Mouse (Mus musculus) limb, embryonic 15.5 days (tissue): ENCODE measurements around the gene D330045A20Rik. TPM values are rescaled to one million over a fixed set of nuclear protein-coding genes. Genes with fewer than 3 reads are reported as not detected.
"Not testable (repeated sequence)": the region's sequence is repeated elsewhere in the genome, so short reads cannot be mapped to it uniquely, and the experiment has no call there.

Source experiments
- ATAC-seq: fragments of 200-750 bp; cut with Nextera tagmentation; 2 replicates; pipeline ENCODE4 v1.8.0; 2017; ENCODE audit warnings: low read depth, moderate TSS enrichment; ENCODE audit not compliant: insufficient number of reproducible peaks, low FRiP score, low TSS enrichment
- H3K27ac ChIP-seq: fragments of 300-500 bp; sonication (generic); 2 replicates; pipeline ENCODE4 v1.5.1; 2015; ENCODE audit warnings: moderate library complexity, mild to moderate bottlenecking, inconsistent platforms
- H3K27me3 ChIP-seq: fragments of 300-500 bp; sonication (generic); 2 replicates; pipeline ENCODE4 v1.6.1; 2015; ENCODE audit warnings: inconsistent platforms
- H3K36me3 ChIP-seq: fragments of 300-500 bp; sonication (generic); 2 replicates; pipeline ENCODE4 v1.6.1; 2015; ENCODE audit warnings: inconsistent platforms
- H3K4me1 ChIP-seq: fragments of 300-500 bp; sonication (generic); 2 replicates; pipeline ENCODE4 v1.6.1; 2015; ENCODE audit warnings: inconsistent platforms
- H3K4me2 ChIP-seq: fragments of 300-500 bp; sonication (generic); 2 replicates; pipeline ENCODE4 v1.6.1; 2015; ENCODE audit warnings: mild to moderate bottlenecking, inconsistent platforms
- H3K4me3 ChIP-seq: fragments of 300-500 bp; sonication (generic); 2 replicates; pipeline ENCODE4 v1.5.1; 2015; ENCODE audit warnings: mild to moderate bottlenecking, inconsistent platforms
- H3K9ac ChIP-seq: fragments of 300-500 bp; sonication (generic); 2 replicates; pipeline ENCODE4 v1.6.1; 2015; ENCODE audit warnings: inconsistent platforms
- H3K9me3 ChIP-seq: fragments of 300-500 bp; sonication (generic); 2 replicates; pipeline ENCODE4 v1.6.1; 2016; ENCODE audit warnings: inconsistent platforms
- WGBS: fragments of 180-500 bp; shearing (Covaris S2); methylation state at CpG from one replicate; pipeline ENCODE4 v1.1.7; 2015; 5-methylcytosine and 5-hydroxymethylcytosine counted together
- polyA plus RNA-seq: library from polyadenylated mRNA; unstranded; fragments of >200 nt; fragmentation: Nextera tagmentation; extraction: Ambion mirVana; gene quantifications from 2 replicates; pipeline ENCODE4 v1.2.1, GENCODE M21; 2015

The D330045A20Rik gene
- polyA plus RNA-seq = 1.0 and 1.4 TPM in 2 replicates

DNA sequence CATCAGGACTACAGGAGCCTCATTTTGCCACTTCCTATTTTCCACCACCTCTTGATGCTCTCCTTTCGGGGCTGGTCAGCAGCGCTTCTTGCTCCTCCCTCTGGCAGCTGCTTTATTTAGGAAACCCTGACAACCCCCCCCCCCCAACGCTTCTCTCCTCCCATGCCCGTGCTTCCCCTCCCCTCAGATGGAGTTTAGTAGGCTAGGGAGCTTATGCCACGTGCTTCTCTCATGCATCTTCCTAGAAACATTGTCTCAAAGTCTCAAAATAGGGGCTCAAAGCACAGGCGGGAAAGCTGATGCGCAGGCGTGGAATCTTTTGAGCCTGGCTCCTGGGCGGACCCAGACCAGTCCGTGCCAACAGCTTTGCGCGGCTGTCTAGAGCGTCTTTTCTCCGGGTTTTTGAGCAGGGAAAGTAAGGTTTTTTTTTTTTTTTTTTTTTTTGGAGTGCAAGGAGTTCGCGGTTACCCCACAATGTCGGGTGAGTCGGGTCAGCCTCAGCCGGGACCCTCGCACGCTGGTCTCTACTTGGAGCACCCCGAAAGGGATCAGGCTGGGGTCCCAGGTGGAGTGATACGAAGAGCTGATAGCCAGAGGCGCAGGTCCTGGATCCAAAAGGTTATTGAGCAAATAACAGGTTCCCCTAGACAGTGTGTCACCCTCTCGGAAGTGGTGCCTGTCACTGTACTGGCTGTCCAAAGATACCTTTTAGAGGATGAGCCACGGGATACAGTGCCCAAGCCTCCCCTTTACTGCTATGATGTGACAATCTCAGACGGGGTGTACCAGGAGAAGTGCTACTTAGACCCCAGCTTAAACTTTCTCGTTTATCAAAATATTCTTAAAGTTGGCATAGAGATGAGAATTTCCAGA lies at the start of gene D330045A20Rik:
TSS of gene D330045A20Rik (plus strand) at position 346 of the 873 bp plus-strand sequence.
- Histone ChIP-seq H3K4me2 (peak within 1 kb of the TSS; percentile 49), H3K9ac (no peak within 1 kb of the TSS), H3K36me3 (no peaks in the 10 kb centered on the region), H3K9me3 (no peaks in the 10 kb centered on the region), H3K27ac (no peak within 1 kb of the TSS), H3K4me3 (peak within 1 kb of the TSS; percentile 33), H3K4me1 (no peaks in the 10 kb centered on the region), H3K27me3 (peaks cover 14% of the 10 kb centered on the region)
- peak; percentile 30; the same call in 1 of the 2 replicates for ATAC-seq
- 30% methylated on average over 28 of the region's 28 CpGs for WGBS

DNA sequence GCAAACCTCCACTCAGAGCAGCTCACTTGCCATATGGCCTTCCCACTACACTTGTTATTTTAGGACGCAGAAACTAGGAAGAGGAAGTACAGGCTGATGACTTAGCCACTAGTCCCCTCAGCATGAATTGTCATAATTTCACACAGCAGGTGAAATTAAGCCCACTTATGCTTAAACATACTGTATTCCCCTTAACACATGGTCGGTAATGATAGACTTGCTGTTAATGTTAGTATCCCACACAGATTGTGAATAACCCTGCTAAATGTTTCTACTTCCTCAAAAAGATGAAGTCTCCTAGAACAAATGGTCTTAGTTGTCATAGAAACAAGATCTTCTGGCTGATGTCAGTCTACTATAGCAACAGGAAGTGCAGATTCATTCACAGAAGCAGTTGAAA lies 47.6 kb upstream of the D330045A20Rik start:
- Histone ChIP-seq H3K4me1 (no peaks in the 10 kb centered on the region), H3K4me3 (no peak overlapping the region), H3K4me2 (no peak overlapping the region), H3K36me3 (no peaks in the 10 kb centered on the region), H3K9me3 (no peaks in the 10 kb centered on the region), H3K27me3 (peaks cover 10% of the 10 kb centered on the region; the same call in 1 of the 2 replicates), H3K9ac (no peak overlapping the region), H3K27ac (no peak overlapping the region)
- 67% methylated on average over 2 of the region's 2 CpGs for WGBS
- ATAC-seq = no peak

- ATAC-seq = no peak
- H3K9me3 ChIP-seq = no peaks in the 10 kb centered on the region
- WGBS = 56% methylated on average over 2 of the region's 2 CpGs
- no peak overlapping the region for H3K9ac ChIP-seq
- H3K27me3 ChIP-seq = peaks cover 8% of the 10 kb centered on the region; the same call in 1 of the 2 replicates
- H3K4me2 ChIP-seq = no peak overlapping the region
- H3K36me3 ChIP-seq = no peaks in the 10 kb centered on the region
- H3K27ac ChIP-seq = no peak overlapping the region
- H3K4me3 ChIP-seq = no peak overlapping the region
- H3K4me1 ChIP-seq = no peaks in the 10 kb centered on the region
Observed at GRCm38 (mm10) chrX:139435202-139435601, 45.0 kb upstream of the D330045A20Rik start.

GRCm38 (mm10) chrX:139441057-139441456 lies 39.1 kb upstream of the D330045A20Rik start:
- 94% methylated on average over 22 of the region's 22 CpGs for WGBS
- not testable (repeated sequence) for H3K4me3 ChIP-seq, H3K27ac ChIP-seq, H3K27me3 ChIP-seq, H3K4me2 ChIP-seq, ATAC-seq, H3K9ac ChIP-seq, H3K4me1 ChIP-seq, H3K36me3 ChIP-seq, H3K9me3 ChIP-seq

DNA sequence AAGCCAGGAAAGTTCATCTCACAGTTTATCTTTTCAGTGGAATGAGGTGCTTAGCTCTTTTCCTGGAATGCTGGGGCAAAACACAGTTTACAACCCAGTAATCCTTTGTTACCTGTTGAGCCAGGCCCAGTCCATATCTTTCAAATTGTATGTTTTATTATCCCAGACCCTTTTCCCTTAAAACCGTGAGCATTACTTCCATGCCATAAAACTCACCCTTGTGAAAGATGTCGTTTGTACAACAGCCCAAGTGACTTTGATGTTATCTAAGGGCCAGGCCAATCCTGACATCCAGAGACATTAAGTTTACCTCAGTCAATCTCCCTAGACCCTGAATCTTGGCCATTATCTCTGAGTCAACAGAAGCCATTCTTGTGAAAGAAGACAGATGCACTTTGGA lies 23.4 kb upstream of the D330045A20Rik start:
- Histone ChIP-seq H3K27ac (no peak overlapping the region), H3K9me3 (no peaks in the 10 kb centered on the region), H3K36me3 (no peaks in the 10 kb centered on the region), H3K27me3 (no peaks in the 10 kb centered on the region), H3K9ac (no peak overlapping the region), H3K4me2 (no peak overlapping the region), H3K4me3 (no peak overlapping the region), H3K4me1 (no peaks in the 10 kb centered on the region)
- no peak for ATAC-seq
- WGBS = 28% methylated on average over 2 of the region's 2 CpGs

DNA sequence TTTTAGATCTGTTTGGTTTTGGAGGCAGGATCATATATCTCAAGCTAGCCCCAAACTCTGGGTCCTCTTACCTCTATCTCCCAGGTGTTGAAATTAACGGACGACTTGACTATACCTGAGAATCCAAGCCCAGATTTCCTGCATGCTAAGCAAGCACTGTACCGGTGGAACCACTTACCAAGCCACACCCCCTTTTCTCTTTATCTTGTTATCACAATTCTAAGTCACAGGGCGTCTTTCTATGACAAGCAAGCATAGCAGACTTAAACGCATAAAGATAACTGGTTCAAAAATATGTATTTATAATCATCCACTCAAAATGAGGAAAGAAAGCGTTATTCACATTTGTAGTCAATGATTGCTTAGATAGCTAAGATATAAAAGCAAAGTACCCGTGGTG lies 1.9 kb downstream of the D330045A20Rik start:
- ATAC-seq = no peak
- no peak overlapping the region for H3K9ac ChIP-seq
- no peaks in the 10 kb centered on the region for H3K9me3 ChIP-seq
- 63% methylated on average over 7 of the region's 7 CpGs for WGBS
- H3K4me2 ChIP-seq = no peak overlapping the region
- H3K27me3 ChIP-seq = peaks cover 14% of the 10 kb centered on the region
- H3K36me3 ChIP-seq = no peaks in the 10 kb centered on the region
- H3K4me3 ChIP-seq = no peak overlapping the region
- H3K4me1 ChIP-seq = no peaks in the 10 kb centered on the region
- H3K27ac ChIP-seq = no peak overlapping the region

GRCm38 (mm10) chrX:139484974-139485373 lies 4.8 kb downstream of the D330045A20Rik start:
- H3K9me3 ChIP-seq = no peaks in the 10 kb centered on the region
- no peak overlapping the region for H3K27ac ChIP-seq
- no peaks in the 10 kb centered on the region for H3K4me1 ChIP-seq
- peaks cover 13% of the 10 kb centered on the region for H3K27me3 ChIP-seq
- WGBS = 85% methylated on average over 1 of the region's 1 CpGs
- no peak overlapping the region for H3K4me2 ChIP-seq
- H3K9ac ChIP-seq = no peak overlapping the region
- no peaks in the 10 kb centered on the region for H3K36me3 ChIP-seq
- no peak for ATAC-seq
- no peak overlapping the region for H3K4me3 ChIP-seq

DNA sequence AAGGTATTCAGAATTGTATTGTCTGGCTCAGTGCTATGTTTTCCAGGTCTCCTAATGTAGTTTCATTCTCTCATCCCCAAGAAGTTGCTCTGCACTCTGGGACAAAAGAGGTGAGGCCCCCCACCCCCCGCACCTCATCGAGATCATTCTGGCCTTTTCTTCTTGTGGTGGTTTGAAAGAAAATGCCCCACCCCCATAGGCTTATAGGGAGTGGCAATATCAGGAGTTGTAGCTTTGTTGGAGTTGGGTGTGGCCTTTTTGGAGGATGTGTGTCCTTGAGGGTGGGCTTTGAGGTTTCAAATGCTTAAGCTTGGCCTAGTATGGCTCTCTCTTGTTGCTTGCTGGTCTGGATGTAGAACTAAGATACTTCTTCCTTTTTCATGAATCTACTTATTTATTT lies 36.0 kb downstream of the D330045A20Rik start:
- no peak overlapping the region for H3K4me3 ChIP-seq
- ATAC-seq = no peak
- 80% methylated on average over 2 of the region's 2 CpGs for WGBS

DNA sequence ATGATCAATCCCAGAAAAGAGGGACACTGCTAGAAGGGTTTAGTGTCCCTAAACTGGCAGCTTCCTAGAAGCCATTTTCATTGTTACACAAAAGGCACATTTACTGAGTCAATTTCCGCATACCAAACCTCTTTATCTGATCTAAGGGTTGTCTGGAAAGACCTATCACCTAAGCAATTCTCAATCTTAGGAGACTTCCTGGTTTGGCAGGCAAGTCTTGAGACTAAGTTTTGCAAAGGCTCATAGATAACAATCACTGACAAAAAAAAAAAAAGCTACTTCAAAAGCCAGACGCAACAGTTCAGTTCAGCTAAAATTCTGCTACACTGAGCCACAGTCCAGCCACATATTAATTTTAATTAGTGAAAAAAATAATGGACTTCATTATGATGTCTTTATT lies 39.1 kb downstream of the D330045A20Rik start:
- no peak for ATAC-seq
- no peaks in the 10 kb centered on the region for H3K27me3 ChIP-seq
- no peaks in the 10 kb centered on the region for H3K36me3 ChIP-seq
- no peak overlapping the region for H3K27ac ChIP-seq
- H3K4me3 ChIP-seq = no peak overlapping the region
- H3K9ac ChIP-seq = no peak overlapping the region
- H3K4me2 ChIP-seq = no peak overlapping the region
- H3K4me1 ChIP-seq = no peaks in the 10 kb centered on the region
- WGBS = 67% methylated on average over 2 of the region's 2 CpGs
- no peaks in the 10 kb centered on the region for H3K9me3 ChIP-seq

More for the DNA sequence above, 36.0 kb downstream of the D330045A20Rik start:
- Histone ChIP-seq H3K36me3 (no peaks in the 10 kb centered on the region), H3K27me3 (no peaks in the 10 kb centered on the region), H3K27ac (no peak overlapping the region), H3K9me3 (no peaks in the 10 kb centered on the region), H3K4me2 (no peak overlapping the region), H3K4me1 (no peaks in the 10 kb centered on the region), H3K9ac (no peak overlapping the region)

DNA sequence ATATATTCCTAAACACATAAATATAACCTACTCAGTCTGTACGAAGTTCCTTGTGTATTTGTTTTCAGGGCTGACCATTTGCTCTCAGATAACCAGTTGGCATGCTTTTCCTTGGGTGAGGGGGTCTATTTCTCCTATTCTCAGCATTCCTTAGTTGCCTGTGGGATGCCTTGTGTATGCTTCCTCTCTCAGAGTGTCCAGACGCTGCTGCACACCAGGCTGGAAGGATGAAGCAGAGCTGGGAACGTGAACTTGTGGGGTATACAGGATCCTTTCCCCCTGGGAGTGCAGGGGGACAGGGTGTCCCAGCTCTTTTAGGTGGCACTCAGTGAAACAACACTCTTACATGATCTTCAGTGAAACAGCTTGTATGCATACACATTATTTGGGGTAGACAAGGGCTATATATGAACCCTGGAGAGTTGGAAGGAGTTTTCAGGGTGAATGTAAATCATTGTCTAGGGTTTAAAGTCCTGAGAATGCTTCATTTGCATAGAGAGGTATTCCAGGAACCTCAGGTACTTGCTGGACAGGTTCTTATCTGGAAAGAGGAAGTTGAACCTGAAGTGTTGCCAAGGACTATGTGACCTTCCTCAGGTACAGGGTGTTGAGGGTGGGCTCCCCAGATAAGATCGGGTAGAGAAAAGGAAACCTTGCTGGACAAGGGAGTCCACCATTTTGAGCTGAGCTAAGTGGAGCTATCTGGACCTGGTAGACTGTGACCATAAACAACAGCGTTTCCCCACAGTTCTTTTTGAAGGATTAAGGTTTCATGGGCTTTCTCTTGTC lies 44.3 kb downstream of the D330045A20Rik start:
- Histone ChIP-seq H3K36me3 (no peaks in the 10 kb centered on the region), H3K4me2 (no peak overlapping the region), H3K27me3 (no peaks in the 10 kb centered on the region), H3K4me1 (no peaks in the 10 kb centered on the region), H3K9ac (no peak overlapping the region), H3K4me3 (no peak overlapping the region), H3K9me3 (no peaks in the 10 kb centered on the region), H3K27ac (no peak overlapping the region)
- 71% methylated on average over 5 of the region's 5 CpGs for WGBS
- ATAC-seq = no peak

GRCm38 (mm10) chrX:139525724-139526123 lies 45.6 kb downstream of the D330045A20Rik start:
- H3K4me2 ChIP-seq = no peak overlapping the region
- ATAC-seq = no peak
- H3K27ac ChIP-seq = no peak overlapping the region
- H3K4me1 ChIP-seq = no peaks in the 10 kb centered on the region
- 64% methylated on average over 2 of the region's 2 CpGs for WGBS
- H3K9ac ChIP-seq = no peak overlapping the region
- H3K36me3 ChIP-seq = no peaks in the 10 kb centered on the region
- no peak overlapping the region for H3K4me3 ChIP-seq
- H3K9me3 ChIP-seq = no peaks in the 10 kb centered on the region
- H3K27me3 ChIP-seq = no peaks in the 10 kb centered on the region

DNA sequence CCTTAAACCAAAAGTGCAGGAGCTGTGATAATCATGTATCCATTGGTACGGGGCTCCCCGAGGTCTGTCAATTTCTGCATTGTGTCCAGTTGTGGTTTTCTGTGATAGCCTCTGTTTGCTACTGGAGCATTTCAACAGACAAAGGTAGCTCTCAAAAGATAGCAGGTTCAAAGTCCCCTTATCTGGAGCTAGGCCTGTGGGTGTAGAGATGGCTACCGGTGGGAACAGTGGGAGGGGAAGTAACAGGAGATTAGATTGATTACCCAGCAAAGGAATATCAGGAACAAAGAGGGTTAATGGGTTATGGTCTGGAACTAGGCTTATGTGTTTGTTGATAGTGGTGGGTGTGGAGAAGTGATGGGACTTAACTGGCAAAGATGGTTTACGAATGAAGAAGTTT lies 46.8 kb downstream of the D330045A20Rik start:
- no peak overlapping the region for H3K27ac ChIP-seq
- H3K4me3 ChIP-seq = no peak overlapping the region
- no peaks in the 10 kb centered on the region for H3K27me3 ChIP-seq
- no peaks in the 10 kb centered on the region for H3K36me3 ChIP-seq
- H3K4me1 ChIP-seq = no peaks in the 10 kb centered on the region
- H3K9ac ChIP-seq = no peak overlapping the region
- no peak overlapping the region for H3K4me2 ChIP-seq
- no peak for ATAC-seq
- 87% methylated on average over 4 of the region's 4 CpGs for whole genome bisulfite sequencing
- no peaks in the 10 kb centered on the region for H3K9me3 ChIP-seq
